Mouse (Mus musculus) mature B cell (primary cell): ENCODE data around the gene Plekha7.

ENCODE experiments used
- in situ Hi-C: fragments of 300-500 bp; cut with MboI; formaldehyde crosslinking; loops from 2 replicates; pipeline ENCODE4 v1.14.3; 2019

Plekha7 gene

GRCm38 (mm10) chr7:116307871-116308631, at the start of gene Plekha7:
TSS of gene Plekha7 (minus strand) at chr7:116308376.
- in situ Hi-C loops: no loop called here

GRCm38 (mm10) chr7:116336226-116336625, 28.1 kb upstream of the Plekha7 start:
- in situ Hi-C loops: loop anchor here (25.0 kb wide), 1 partner anchor 1776 kb away; the partner anchor contains the start of gene Rps15a

GRCm38 (mm10) chr7:116335133-116335532, 27.0 kb upstream of the Plekha7 start:
- in situ Hi-C loops: loop anchor here (25.0 kb wide), 1 partner anchor 1777 kb away; the partner anchor contains the start of gene Rps15a

DNA sequence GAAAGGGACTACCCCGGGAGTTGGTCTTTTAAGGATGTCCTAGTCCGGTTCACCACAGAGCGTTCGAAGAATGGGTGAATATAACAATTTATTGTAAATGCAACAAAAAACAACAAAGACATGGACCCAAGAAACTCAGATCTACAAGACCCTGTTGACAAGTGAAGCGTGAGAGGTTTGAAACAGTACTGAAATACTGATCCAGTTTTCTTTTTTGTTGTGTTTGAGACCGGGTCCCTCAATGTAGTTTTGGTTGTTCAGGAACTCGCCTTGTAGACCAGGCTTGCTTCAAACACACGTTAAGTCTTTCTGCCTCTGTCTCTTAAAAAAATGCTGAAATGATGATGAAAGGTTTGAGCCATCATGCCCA, 26.5 kb upstream of the Plekha7 start:
- in situ Hi-C loops: loop anchor here (25.0 kb wide), 1 partner anchor 1778 kb away; the partner anchor contains the start of gene Rps15a

DNA sequence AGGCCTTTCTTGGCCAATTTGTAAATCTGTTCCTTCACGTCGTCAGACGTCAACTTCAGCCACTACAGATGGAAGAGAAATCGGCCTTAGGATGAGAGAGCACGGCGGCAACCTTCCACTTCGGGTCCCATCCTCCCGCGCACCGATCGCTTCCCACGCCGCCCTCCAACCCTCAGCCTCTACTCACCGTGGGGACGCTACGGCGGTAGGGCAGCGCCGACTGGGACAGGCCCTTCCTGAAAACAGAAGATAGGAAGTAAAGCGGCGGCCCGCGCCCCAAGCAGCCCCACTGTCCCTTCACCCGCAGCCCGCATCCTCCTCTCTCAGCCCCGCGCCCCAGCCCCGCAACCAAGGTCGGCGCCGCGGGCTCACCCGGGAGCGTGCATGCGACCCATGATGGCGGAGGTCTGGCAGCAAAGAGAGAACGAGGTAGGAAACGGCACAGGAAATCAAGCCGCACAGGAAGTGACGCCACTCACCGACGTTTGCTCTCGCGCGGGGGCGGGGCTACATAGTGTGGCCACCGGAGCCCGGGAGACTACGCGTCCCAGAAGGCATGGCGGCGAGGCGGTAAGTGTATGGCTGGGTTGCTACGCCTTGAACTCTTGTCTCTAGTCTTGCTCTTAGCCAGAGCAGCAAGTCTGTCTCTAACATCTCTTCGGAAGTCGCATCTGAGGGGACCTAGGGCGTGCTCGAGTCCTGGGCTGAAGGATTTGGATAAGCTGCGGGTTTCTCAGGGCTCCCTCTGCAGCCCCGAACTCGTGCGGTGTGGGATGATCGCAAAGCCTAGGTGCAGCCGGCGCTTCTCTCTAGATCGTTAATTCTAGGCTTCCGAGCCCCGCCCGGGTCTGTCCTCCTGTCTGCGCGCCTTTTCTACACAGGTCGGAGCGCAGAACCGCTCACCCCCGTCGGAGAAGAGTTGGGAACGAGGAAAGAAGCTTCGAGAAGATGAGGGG, 25.8 kb upstream of the Plekha7 start, which contains the start of gene Rps13:
TSS of gene Rps13 (minus strand) at position 483 of the 956 bp plus-strand sequence.
- in situ Hi-C loops: loop anchor here (25.0 kb wide), 1 partner anchor 1778 kb away; the partner anchor contains the start of gene Rps15a

DNA sequence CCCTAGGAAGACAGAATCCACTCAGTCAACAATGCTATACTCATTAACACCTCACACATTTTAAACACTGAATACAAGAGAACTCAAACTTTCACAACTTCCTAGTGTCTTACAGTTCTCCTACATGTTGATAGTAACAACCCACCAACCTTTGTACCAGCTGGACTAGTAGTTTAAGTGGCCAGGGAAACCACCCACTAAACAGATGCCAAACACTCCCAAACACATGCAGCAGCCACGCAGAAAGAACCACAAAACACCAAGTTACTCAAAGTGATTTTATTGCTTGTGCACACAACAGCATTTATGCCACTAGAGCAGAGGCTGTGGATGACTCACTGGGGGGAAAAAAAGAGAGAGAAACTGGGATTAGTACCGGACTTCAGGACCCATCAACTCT, 23.1 kb upstream of the Plekha7 start:
- in situ Hi-C loops: loop anchor here (25.0 kb wide), 1 partner anchor 1781 kb away; the partner anchor contains the start of gene Rps15a

DNA sequence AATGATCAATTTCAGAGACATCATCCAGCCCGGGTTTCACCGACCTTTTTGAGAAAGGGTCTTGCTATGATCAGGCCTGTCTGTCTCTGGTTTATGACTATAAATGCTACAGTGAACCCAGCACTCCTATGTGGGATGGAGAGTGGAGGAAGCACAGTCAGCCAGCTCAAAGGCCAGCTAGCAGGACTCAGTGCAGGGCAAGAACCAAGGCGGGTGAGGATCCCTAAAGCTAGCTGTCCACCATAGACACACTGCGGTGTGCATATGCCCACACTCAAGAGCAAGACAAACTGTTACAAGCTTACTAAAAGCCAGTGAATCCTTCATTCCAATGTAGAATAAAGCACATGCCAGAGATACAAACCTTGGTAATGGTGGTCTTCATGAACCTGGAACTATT, 21.7 kb upstream of the Plekha7 start:
- in situ Hi-C loops: loop anchor here (25.0 kb wide), 1 partner anchor 1782 kb away; the partner anchor contains the start of gene Rps15a

DNA sequence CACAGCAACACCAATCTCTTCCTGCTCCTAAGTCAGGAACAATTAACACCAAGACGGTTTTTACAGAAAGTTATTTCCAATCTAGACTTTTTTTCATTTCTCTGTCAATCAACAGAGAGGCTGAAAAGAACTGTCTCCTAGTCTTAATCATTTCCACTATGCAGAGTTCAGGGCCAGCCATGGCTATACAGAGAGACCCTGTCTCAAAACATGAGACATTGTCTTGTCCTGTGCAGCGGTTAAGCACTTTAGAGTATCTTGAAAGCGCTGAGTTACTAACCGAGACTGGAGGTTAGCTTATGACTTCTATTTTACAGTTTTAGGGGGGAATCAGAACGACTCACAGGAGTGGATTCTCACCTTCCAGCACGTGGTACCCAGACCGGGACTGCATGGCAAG, 20.6 kb upstream of the Plekha7 start:
- in situ Hi-C loops: loop anchor here (25.0 kb wide), 1 partner anchor 1784 kb away; the partner anchor contains the start of gene Rps15a

DNA sequence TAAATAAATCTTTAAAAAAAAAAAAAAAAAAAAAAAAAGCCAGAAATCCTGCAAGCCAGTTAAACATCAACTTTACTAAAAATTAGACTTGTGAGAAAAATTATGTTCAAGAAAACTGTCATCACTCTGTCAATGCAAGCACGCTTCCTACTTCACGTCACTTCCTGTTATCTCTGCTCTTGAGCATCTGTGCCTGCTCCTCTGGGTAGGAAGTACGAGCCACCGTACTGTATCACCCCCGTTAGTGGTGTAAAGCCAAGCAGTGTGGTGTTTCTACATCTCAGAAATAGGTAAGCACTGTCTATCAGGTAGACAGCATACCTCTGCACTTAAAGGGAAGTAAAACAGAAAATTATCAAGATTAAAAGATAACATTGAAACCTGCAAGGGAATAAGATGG, 19.7 kb upstream of the Plekha7 start:
- in situ Hi-C loops: loop anchor here (25.0 kb wide), 1 partner anchor 1784 kb away; the partner anchor contains the start of gene Rps15a

DNA sequence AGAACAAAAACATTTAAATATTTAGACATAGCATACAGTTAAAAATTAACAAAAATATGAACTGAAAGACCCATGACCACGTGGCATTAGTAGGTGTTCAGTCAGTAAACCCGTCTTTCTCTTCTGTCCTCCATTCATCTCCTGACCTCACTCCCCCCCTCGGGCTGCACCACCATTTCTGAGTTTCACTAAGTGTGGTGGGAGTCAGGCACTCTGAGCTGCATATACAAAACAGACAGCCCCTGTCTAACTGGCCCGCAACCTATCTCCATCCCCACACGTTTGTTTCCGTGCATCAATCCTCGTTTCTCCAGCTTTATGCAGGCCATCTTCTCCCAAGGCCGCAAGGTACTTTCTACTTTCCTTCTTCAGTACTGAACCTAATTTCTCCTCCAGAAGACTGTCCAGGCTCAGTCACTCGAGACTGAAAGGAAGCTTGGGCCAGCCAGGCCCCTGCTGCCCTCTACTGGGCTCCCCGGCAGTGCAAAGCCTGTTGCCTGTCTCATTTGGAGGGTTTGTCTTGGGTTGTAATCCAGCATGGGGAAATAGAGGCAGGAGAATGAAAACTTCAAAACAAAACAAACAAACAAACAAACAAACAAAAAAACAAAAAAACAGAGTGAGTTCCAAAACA, 15.3 kb upstream of the Plekha7 start:
- in situ Hi-C loops: no loop called here

- in situ Hi-C loops: no loop called here
These were observed 1.3 kb upstream of the Plekha7 start for GRCm38 (mm10) chr7:116309456-116309855.

GRCm38 (mm10) chr7:116308632-116308991, 436 bp upstream of the Plekha7 start:
- in situ Hi-C loops: no loop called here

- in situ Hi-C loops: no loop called here
These were observed 891 bp downstream of the Plekha7 start for GRCm38 (mm10) chr7:116307099-116307870.

GRCm38 (mm10) chr7:116306601-116307000, 1.6 kb downstream of the Plekha7 start:
- in situ Hi-C loops: no loop called here

GRCm38 (mm10) chr7:116301661-116302311, 6.4 kb downstream of the Plekha7 start:
- in situ Hi-C loops: no loop called here

DNA sequence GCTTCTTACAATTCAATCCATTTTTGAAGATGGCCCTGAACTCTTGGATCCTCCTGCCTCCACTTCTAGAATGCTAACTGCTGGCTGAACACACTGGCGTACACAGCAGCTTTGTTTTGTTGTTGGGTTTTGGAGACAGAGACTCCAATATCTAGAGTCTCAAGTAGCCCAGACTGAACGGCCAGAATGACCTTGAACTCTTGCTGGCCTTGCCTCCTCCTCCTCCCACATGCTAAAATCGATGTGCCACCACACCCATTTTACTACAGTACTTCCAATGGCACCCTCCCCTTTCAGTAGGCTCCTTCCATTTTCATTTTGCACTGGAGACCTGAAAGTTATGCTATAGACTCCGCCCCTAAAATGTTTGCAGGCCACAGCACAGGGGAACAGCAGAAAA, 7.0 kb downstream of the Plekha7 start:
- in situ Hi-C loops: no loop called here

- in situ Hi-C loops: no loop called here
These were observed 9.3 kb downstream of the Plekha7 start for GRCm38 (mm10) chr7:116298851-116299250.

- in situ Hi-C loops: no loop called here
These were observed 9.8 kb downstream of the Plekha7 start for GRCm38 (mm10) chr7:116298389-116298788.

- in situ Hi-C loops: no loop called here
These were observed 13.2 kb downstream of the Plekha7 start for GRCm38 (mm10) chr7:116294961-116295360.

DNA sequence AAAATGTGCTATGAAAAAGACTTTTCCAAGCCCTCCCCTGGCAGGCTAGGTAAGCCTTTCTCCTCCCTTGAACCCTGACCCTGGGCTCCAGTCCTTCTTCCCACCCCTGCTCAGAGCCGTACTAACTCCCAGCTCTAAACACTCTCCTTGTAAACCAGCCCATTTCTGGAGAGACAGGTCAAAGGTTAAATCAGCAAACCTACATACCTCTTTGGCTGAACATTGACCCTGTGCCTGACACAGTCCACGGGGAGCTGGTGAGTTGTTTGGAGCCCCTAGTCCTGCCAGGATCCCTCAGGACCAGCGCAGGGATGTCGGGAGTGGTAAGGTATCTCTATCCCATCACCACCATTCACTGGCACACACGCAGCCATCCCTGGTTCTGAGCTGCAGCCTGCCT, 15.8 kb downstream of the Plekha7 start:
- in situ Hi-C loops: no loop called here
